Mouse (Mus musculus): ENCODE results near the gene Fam122c.

The Fam122c gene

DNA sequence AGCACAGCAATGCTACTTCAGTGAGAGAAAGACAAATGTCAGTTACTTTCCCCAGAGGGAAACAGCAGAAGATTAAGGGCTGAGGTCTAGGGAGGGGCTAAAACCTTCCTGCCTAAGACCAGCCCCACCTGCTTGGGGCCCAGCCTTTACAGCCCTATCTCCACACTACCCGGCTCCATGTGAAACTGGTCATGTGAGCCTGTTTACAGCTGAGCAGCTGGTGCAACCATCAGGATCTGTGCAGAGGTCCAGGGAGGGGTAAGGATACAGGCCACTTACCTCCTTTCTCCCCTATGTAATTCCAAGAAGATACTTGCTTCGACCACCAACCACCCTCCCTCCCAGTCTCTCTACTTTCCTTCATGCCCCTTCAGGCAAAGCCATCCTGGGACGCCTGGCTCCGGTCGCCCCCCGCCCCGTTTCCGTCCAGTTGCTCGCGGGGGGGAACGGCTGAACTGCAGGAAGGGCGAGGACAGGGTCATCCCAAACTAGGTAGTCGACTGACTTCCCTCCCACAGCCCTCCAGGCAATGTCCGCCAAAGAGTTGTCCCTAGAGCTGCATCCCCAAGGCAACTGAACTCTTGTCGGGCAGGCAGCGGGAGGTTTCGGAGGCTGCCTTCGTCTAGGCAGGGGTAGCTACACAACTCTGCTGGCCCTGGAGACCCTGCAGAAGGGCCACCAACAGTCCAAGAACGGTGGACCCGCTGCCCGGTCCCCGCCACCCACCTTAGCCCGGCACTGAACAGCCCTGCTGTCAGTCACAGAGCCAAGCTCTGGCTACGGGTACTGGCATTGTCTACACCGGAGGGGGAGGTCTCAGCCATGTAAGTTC lies 96.5 kb downstream of the Fam122c start:
- in situ Hi-C loops (cut with MboI): no loop called here

DNA sequence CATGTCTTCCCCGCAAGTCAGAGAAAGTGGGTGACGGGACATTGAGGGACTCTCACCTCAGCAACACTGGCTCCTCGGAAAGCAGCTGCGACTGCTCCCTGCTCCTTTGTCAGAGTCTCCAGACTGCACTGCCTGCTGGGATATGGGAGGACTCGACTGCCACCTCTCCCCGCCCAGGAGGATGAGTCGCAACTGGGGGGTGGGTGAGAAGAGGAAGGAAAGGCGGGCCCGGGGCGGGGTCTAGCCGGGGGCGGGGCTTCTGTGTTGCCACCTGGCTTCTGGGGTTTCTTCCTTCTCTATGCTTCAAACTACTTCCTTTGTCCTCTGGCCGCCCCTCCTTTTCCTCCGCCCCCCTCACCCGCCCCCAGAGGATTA lies 97.1 kb downstream of the Fam122c start, which contains the start of gene Mospd1:
Mospd1 (minus strand) TSS at position 137 of the 375 bp plus-strand sequence.
- in situ Hi-C loops (cut with MboI): no loop called here

Data from mature B cell (primary cell).